Mouse (Mus musculus): Measurements from ENCODE around the gene Ipo4. TPM values are rescaled to one million over a fixed set of nuclear protein-coding genes. Genes with fewer than 3 reads are reported as not detected.

Ipo4 gene
- 2.2 and 2.9 TPM in 2 replicates for polyA plus RNA-seq (2012)

- H3K27me3 ChIP-seq (ENCODE audit: control insufficient read depth) = no peaks in the 10 kb centered on the region
- H3K36me3 ChIP-seq (ENCODE audit: control insufficient read depth) = peaks cover 96% of the 10 kb centered on the region
- TF ChIP-seq GATA1 (IDR thresholded peaks at IDR 0.05; ENCODE audit: low read length) = no peak
- TF ChIP-seq TAL1 (IDR thresholded peaks at IDR 0.05; ENCODE audit: low read length) = no peak
- peaks cover 39% of the 10 kb centered on the region for H3K4me1 ChIP-seq (ENCODE audit: control insufficient read depth)
- H3K9me3 ChIP-seq (ENCODE audit: control insufficient read depth, low read length) = no peaks in the 10 kb centered on the region
- peak within 1 kb of the TSS; percentile 71 for H3K4me3 ChIP-seq (replicated peaks)
These were observed at the start of gene Ipo4 for GRCm38 (mm10) chr14:55635523-55636007. Gene Ipo4, minus strand, starts transcription at chr14:55635957.

GRCm38 (mm10) chr14:55682118-55682493 lies 46.3 kb upstream of the Ipo4 start:
- TF ChIP-seq TAL1 (IDR thresholded peaks at IDR 0.05; ENCODE audit: low read length) (no peak), GATA1 (IDR thresholded peaks at IDR 0.05; ENCODE audit: low read length) (no peak)
- Histone ChIP-seq H3K4me1 (ENCODE audit: control insufficient read depth) (peaks cover 31% of the 10 kb centered on the region), H3K9me3 (ENCODE audit: control insufficient read depth, low read length) (no peaks in the 10 kb centered on the region), H3K4me3 (replicated peaks) (peak overlapping the region; percentile 80), H3K27me3 (ENCODE audit: control insufficient read depth) (peaks cover 3% of the 10 kb centered on the region; the same call in 1 of the 2 replicates), H3K36me3 (ENCODE audit: control insufficient read depth) (peaks cover 41% of the 10 kb centered on the region)

- H3K4me1 ChIP-seq (ENCODE audit: control insufficient read depth) = peaks cover 31% of the 10 kb centered on the region
- no peak for TF ChIP-seq TAL1 (IDR thresholded peaks at IDR 0.05; ENCODE audit: low read length)
- TF ChIP-seq GATA1 (IDR thresholded peaks at IDR 0.05; ENCODE audit: low read length) = no peak
- peaks cover 3% of the 10 kb centered on the region; the same call in 1 of the 2 replicates for H3K27me3 ChIP-seq (ENCODE audit: control insufficient read depth)
- H3K9me3 ChIP-seq (ENCODE audit: control insufficient read depth, low read length) = no peaks in the 10 kb centered on the region
- H3K36me3 ChIP-seq (ENCODE audit: control insufficient read depth) = peaks cover 47% of the 10 kb centered on the region
- H3K4me3 ChIP-seq (replicated peaks) = peak within 1 kb of the TSS; percentile 80
These were observed 45.7 kb upstream of the Ipo4 start, which contains the start of gene Tinf2 for GRCm38 (mm10) chr14:55681160-55682117. Gene Tinf2, minus strand, starts transcription at chr14:55681820.

- no peak for TF ChIP-seq TAL1 (IDR thresholded peaks at IDR 0.05; ENCODE audit: low read length)
- no peak for TF ChIP-seq GATA1 (IDR thresholded peaks at IDR 0.05; ENCODE audit: low read length)
- H3K4me3 ChIP-seq (replicated peaks) = no peak overlapping the region
- peaks cover 47% of the 10 kb centered on the region for H3K4me1 ChIP-seq (ENCODE audit: control insufficient read depth)
- H3K36me3 ChIP-seq (ENCODE audit: control insufficient read depth) = peaks cover 65% of the 10 kb centered on the region
- no peaks in the 10 kb centered on the region for H3K27me3 ChIP-seq (ENCODE audit: control insufficient read depth)
- H3K9me3 ChIP-seq (ENCODE audit: control insufficient read depth, low read length) = no peaks in the 10 kb centered on the region
These were observed 41.9 kb upstream of the Ipo4 start for GRCm38 (mm10) chr14:55677615-55678014.

GRCm38 (mm10) chr14:55672741-55673060 lies 36.9 kb upstream of the Ipo4 start:
- Histone ChIP-seq H3K36me3 (ENCODE audit: control insufficient read depth) (peaks cover 56% of the 10 kb centered on the region), H3K27me3 (ENCODE audit: control insufficient read depth) (no peaks in the 10 kb centered on the region), H3K4me1 (ENCODE audit: control insufficient read depth) (peaks cover 47% of the 10 kb centered on the region), H3K4me3 (replicated peaks) (peak overlapping the region; percentile 97), H3K9me3 (ENCODE audit: control insufficient read depth, low read length) (no peaks in the 10 kb centered on the region)
- TF ChIP-seq TAL1 (IDR thresholded peaks at IDR 0.05; ENCODE audit: low read length) = no peak
- TF ChIP-seq GATA1 (IDR thresholded peaks at IDR 0.05; ENCODE audit: low read length) = no peak

GRCm38 (mm10) chr14:55671833-55672740 lies 36.3 kb upstream of the Ipo4 start, which contains the start of the genes Gmpr2 and Nedd8:
Gene Gmpr2, plus strand, starts transcription at chr14:55671941.
Gene Nedd8, minus strand, starts transcription at chr14:55672124.
- peaks cover 50% of the 10 kb centered on the region for H3K36me3 ChIP-seq (ENCODE audit: control insufficient read depth)
- no peaks in the 10 kb centered on the region for H3K27me3 ChIP-seq (ENCODE audit: control insufficient read depth)
- H3K4me1 ChIP-seq (ENCODE audit: control insufficient read depth) = peaks cover 47% of the 10 kb centered on the region
- peak within 1 kb of the TSS; percentile 97 for H3K4me3 ChIP-seq (replicated peaks)
- TF ChIP-seq TAL1 (IDR thresholded peaks at IDR 0.05; ENCODE audit: low read length) (no peak), GATA1 (IDR thresholded peaks at IDR 0.05; ENCODE audit: low read length) (no peak)
- H3K9me3 ChIP-seq (ENCODE audit: control insufficient read depth, low read length) = no peaks in the 10 kb centered on the region

- no peaks in the 10 kb centered on the region for H3K9me3 ChIP-seq (ENCODE audit: control insufficient read depth, low read length)
- TF ChIP-seq GATA1 (IDR thresholded peaks at IDR 0.05; ENCODE audit: low read length) (no peak), TAL1 (IDR thresholded peaks at IDR 0.05; ENCODE audit: low read length) (no peak)
- H3K27me3 ChIP-seq (ENCODE audit: control insufficient read depth) = no peaks in the 10 kb centered on the region
- peaks cover 47% of the 10 kb centered on the region for H3K4me1 ChIP-seq (ENCODE audit: control insufficient read depth)
- H3K36me3 ChIP-seq (ENCODE audit: control insufficient read depth) = peaks cover 49% of the 10 kb centered on the region
- peak overlapping the region; percentile 97 for H3K4me3 ChIP-seq (replicated peaks)
These were observed 35.7 kb upstream of the Ipo4 start for GRCm38 (mm10) chr14:55671486-55671832.

GRCm38 (mm10) chr14:55660636-55661035 lies 24.9 kb upstream of the Ipo4 start:
- peaks cover 31% of the 10 kb centered on the region for H3K4me1 ChIP-seq (ENCODE audit: control insufficient read depth)
- no peaks in the 10 kb centered on the region for H3K27me3 ChIP-seq (ENCODE audit: control insufficient read depth)
- no peaks in the 10 kb centered on the region for H3K9me3 ChIP-seq (ENCODE audit: control insufficient read depth, low read length)
- H3K4me3 ChIP-seq (replicated peaks) = peak overlapping the region; percentile 85
- TF ChIP-seq GATA1 (IDR thresholded peaks at IDR 0.05; ENCODE audit: low read length) (no peak), TAL1 (IDR thresholded peaks at IDR 0.05; ENCODE audit: low read length) (no peak)
- peaks cover 52% of the 10 kb centered on the region for H3K36me3 ChIP-seq (ENCODE audit: control insufficient read depth)
